Mouse (Mus musculus) CH12.LX (cell line): Measurements from ENCODE around the gene Ankrd2. TPM values are rescaled to one million over a fixed set of nuclear protein-coding genes. Genes with fewer than 3 reads are reported as not detected.

Experiments used
- DNase-seq: peaks from one replicate; pipeline ENCODE4 v3.0.0-alpha.2; 2013; ENCODE audit errors: extremely low read depth
- H3K27ac ChIP-seq: 2 replicates; pipeline ENCODE4 v1.5.1; 2012; ENCODE audit warnings: low read depth, mild to moderate bottlenecking, control low read depth, moderate library complexity; ENCODE audit not compliant: insufficient read depth
- H3K27me3 ChIP-seq: replicated peaks from 2 replicates; pipeline ENCODE3; 2012; ENCODE audit warnings: inconsistent platforms
- H3K36me3 ChIP-seq, 2 experiments: replicated peaks in 1 of 2; 2 replicates each; pipeline versions ENCODE3 to v1.6.1; 2012; ENCODE audit warnings: inconsistent platforms in 1 of 2, low read length in 1 of 2, mild to moderate bottlenecking in 1 of 2, mixed read lengths in 1 of 2, moderate library complexity in 1 of 2; ENCODE audit not compliant: control insufficient read depth in 1 of 2, insufficient read depth in 1 of 2
- H3K4me1 ChIP-seq, 2 experiments: 2 replicates each; pipeline ENCODE4 v1.6.1; 2012; ENCODE audit warnings: inconsistent platforms in 1 of 2, moderate library complexity in 1 of 2; ENCODE audit not compliant: insufficient read depth in 2 of 2, control insufficient read depth in 1 of 2
- H3K4me2 ChIP-seq: 2 replicates; pipeline ENCODE4 v1.6.1; 2012; ENCODE audit warnings: low read depth, mild to moderate bottlenecking, control low read depth; ENCODE audit not compliant: poor library complexity, insufficient read depth, severe bottlenecking
- H3K4me3 ChIP-seq, 3 experiments: fragments of 150-350 bp in 1 of 3; sonication (generic) in 1 of 3; replicated peaks in 1 of 3; 2 replicates each; pipeline versions ENCODE3 to v1.5.1; 2011 to 2012; ENCODE audit warnings: low read depth in 2 of 3, low read length in 2 of 3, mild to moderate bottlenecking in 2 of 3, moderate library complexity in 2 of 3, control low read depth in 1 of 3, improper control_type of control experiment in 1 of 3, inconsistent platforms in 1 of 3, mixed read lengths in 1 of 3; ENCODE audit not compliant: poor library complexity in 1 of 3
- H3K79me2 ChIP-seq: replicated peaks from 2 replicates; pipeline ENCODE4 v1.6.1; 2012; ENCODE audit warnings: mild to moderate bottlenecking, moderate library complexity; ENCODE audit not compliant: control insufficient read depth, poor library complexity, insufficient read depth, severe bottlenecking; ENCODE audit errors: extremely low read depth
- H3K9ac ChIP-seq: 2 replicates; pipeline ENCODE4 v1.6.1; 2012; ENCODE audit warnings: low read depth, mild to moderate bottlenecking, control low read depth, moderate library complexity; ENCODE audit not compliant: insufficient read depth
- H3K9me3 ChIP-seq: replicated peaks from 2 replicates; pipeline ENCODE3; 2012; ENCODE audit warnings: low read length, inconsistent platforms, mixed read lengths
- CHD2 ChIP-seq: IDR thresholded peaks from 2 replicates; pipeline ENCODE4 v1.6.1; 2011; ENCODE audit warnings: low read length, improper control_type of control experiment
- E2F4 ChIP-seq: IDR thresholded peaks from 2 replicates; pipeline ENCODE4 v1.6.1; 2011; ENCODE audit warnings: low read depth, low read length, improper control_type of control experiment; ENCODE audit not compliant: insufficient replicate concordance
- ETS1 ChIP-seq: conservative IDR thresholded peaks from 2 replicates; pipeline ENCODE4 v1.6.1; 2012; ENCODE audit warnings: low read depth, mild to moderate bottlenecking, inconsistent platforms, low read length, improper control_type of control experiment, moderate library complexity
- IRF4 ChIP-seq: IDR thresholded peaks from 2 replicates; pipeline ENCODE4 v1.6.1; 2014; ENCODE audit warnings: low read depth, mild to moderate bottlenecking, inconsistent platforms, low read length, improper control_type of control experiment
- JUND ChIP-seq: conservative IDR thresholded peaks from 2 replicates; pipeline ENCODE4 v1.6.1; 2011; ENCODE audit warnings: low read depth, low read length, improper control_type of control experiment
- KAT2A ChIP-seq: IDR thresholded peaks from 2 replicates; pipeline ENCODE4 v1.6.1; 2012; ENCODE audit warnings: low read length, improper control_type of control experiment, inconsistent platforms; ENCODE audit not compliant: insufficient replicate concordance
- MEF2A ChIP-seq: IDR thresholded peaks from 2 replicates; pipeline ENCODE4 v1.6.1; 2014; ENCODE audit warnings: low read depth, mild to moderate bottlenecking, inconsistent platforms, low read length, improper control_type of control experiment, borderline replicate concordance
- MXI1 ChIP-seq: IDR thresholded peaks from 2 replicates; pipeline ENCODE4 v1.6.1; 2011; ENCODE audit warnings: mild to moderate bottlenecking, low read depth, low read length, improper control_type of control experiment
- SMC3 ChIP-seq: IDR thresholded peaks from 2 replicates; pipeline ENCODE4 v1.6.1; 2011; ENCODE audit warnings: low read depth, low read length, improper control_type of control experiment
- TBP ChIP-seq: conservative IDR thresholded peaks from 2 replicates; pipeline ENCODE4 v1.6.1; 2011; ENCODE audit warnings: low read depth, low read length, improper control_type of control experiment
- UBTF ChIP-seq: IDR thresholded peaks from 2 replicates; pipeline ENCODE4 v1.6.1; 2012; ENCODE audit warnings: low read depth, mild to moderate bottlenecking, inconsistent platforms, low read length, improper control_type of control experiment, moderate library complexity
- USF2 ChIP-seq: conservative IDR thresholded peaks from 2 replicates; pipeline ENCODE4 v1.6.1; 2011; ENCODE audit warnings: low read depth, low read length, improper control_type of control experiment
- ZC3H11A ChIP-seq: IDR thresholded peaks from 2 replicates; pipeline ENCODE4 v1.6.1; 2012; ENCODE audit warnings: low read depth, mild to moderate bottlenecking, inconsistent platforms, low read length, improper control_type of control experiment
- ZMIZ1 ChIP-seq: IDR thresholded peaks from 2 replicates; pipeline ENCODE4 v1.6.1; 2012; ENCODE audit warnings: low read depth, mild to moderate bottlenecking, inconsistent platforms, low read length, improper control_type of control experiment
- dilution Hi-C: fragments of 300-500 bp; cut with MboI; formaldehyde crosslinking; loops from 2 replicates; pipeline ENCODE4 v1.14.3; 2020; ENCODE audit warnings: low sequenced_read_pairs; ENCODE audit not compliant: extremely low pct_unique_long_range_greater_than_20kb, extremely low pct_ligation_motif_present
- in situ Hi-C: fragments of 300-500 bp; cut with MboI; formaldehyde crosslinking; loops from 3 replicates; pipeline ENCODE4 v1.14.3; 2019; ENCODE audit warnings: low sequenced_read_pairs, low pct_ligation_motif_present, low pct_unique_long_range_greater_than_20kb, mixed read lengths
- polyA plus RNA-seq: library from polyadenylated mRNA; unstranded; fragments of >175 nt; gene quantifications from 2 replicates; pipeline ENCODE4 v1.2.1, GENCODE M21; 2012; ENCODE audit warnings: low read depth; ENCODE audit not compliant: insufficient read length
- total RNA-seq, 2 experiments: library from RNA; depleted of rRNA; stranded (reverse); fragments of 300-350 nt in 1 of 2; fragments of >200 nt in 1 of 2; gene quantifications; 2 replicates each; pipeline ENCODE4 v1.2.3; 2012 to 2014

Ankrd2 gene
- total and polyA plus RNA-seq, 3 experiments: not detected

GRCm38 (mm10) chr19:42021681-42022541 lies 13.9 kb upstream of the Ankrd2 start:
- Histone ChIP-seq H3K79me2 (no peaks in the 10 kb centered on the region), H3K4me3 (no peak overlapping the region), H3K9me3 (no peaks in the 10 kb centered on the region), H3K4me2 (no peak overlapping the region)
- DNase-seq: no peak
- dilution Hi-C loops (no loop called here), in situ Hi-C loops (no loop called here)
- TF ChIP-seq ZC3H11A: no peak
- no peak for TF ChIP-seq JUND
- TF ChIP-seq USF2: no peak
- no peak for TF ChIP-seq SMC3
- TF ChIP-seq IRF4: no peak
- TF ChIP-seq TBP: no peak
- no peak for TF ChIP-seq MXI1
- no peak for TF ChIP-seq UBTF
- no peak for TF ChIP-seq ZMIZ1
- TF ChIP-seq, all 38 proteins: peak for 0
- Histone ChIP-seq H3K27ac (no peak overlapping the region), H3K9ac (no peak overlapping the region), H3K36me3 (peaks cover 0 to 7% of the 10 kb centered on the region in 2 experiments), H3K27me3 (no peaks in the 10 kb centered on the region), H3K4me1 (peaks cover 31 to 62% of the 10 kb centered on the region in 2 experiments)

GRCm38 (mm10) chr19:42022542-42022848 lies 13.3 kb upstream of the Ankrd2 start:
- in situ Hi-C loops: no loop called here
- no peak for DNase-seq
- H3K4me2 ChIP-seq: no peak overlapping the region
- H3K36me3 ChIP-seq: peaks cover 0 to 7% of the 10 kb centered on the region in 2 experiments
- no peaks in the 10 kb centered on the region for H3K79me2 ChIP-seq
- no peaks in the 10 kb centered on the region for H3K9me3 ChIP-seq
- H3K27ac ChIP-seq: no peak overlapping the region
- TF ChIP-seq USF2 (no peak), KAT2A (no peak), ETS1 (no peak), MEF2A (no peak), CHD2 (no peak), E2F4 (no peak)
- H3K9ac ChIP-seq: no peak overlapping the region
- H3K27me3 ChIP-seq: no peaks in the 10 kb centered on the region
- H3K4me1 ChIP-seq: peaks cover 31 to 57% of the 10 kb centered on the region in 2 experiments
- no peak overlapping the region for H3K4me3 ChIP-seq
- dilution Hi-C loops: no loop called here
